Mouse (Mus musculus) ovary, postnatal 36 days (tissue): ENCODE measurements around the gene Kif5c.
A peak's percentile ranks its signal among the peaks of the same experiment; 100 is the strongest.

Source experiments
- DNase-seq: peaks from one replicate; pipeline ENCODE4 v3.0.0; 2022; ENCODE audit warnings: low spot score, mixed read lengths

The Kif5c gene

DNA sequence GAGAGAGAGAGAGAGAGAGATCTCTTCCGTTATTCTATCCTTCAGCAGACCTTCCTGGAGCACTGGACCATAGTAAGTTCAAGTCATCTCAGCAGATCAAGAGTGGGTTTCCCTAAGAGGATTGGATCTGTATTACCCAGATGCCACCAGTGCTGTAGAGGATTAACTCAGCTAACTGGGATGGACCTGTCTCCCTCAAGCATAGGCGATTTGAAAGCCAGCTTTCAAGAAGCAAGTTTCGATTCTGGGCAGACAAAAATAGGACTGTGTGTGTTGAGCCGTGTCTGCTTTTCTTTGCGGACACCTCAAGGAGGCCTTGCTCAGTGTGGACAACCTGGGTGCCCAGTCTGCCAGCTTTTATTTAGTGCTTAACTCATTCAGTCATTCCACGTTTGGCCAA is 170.0 kb downstream of the Kif5c start:
- no peak for DNase-seq

DNA sequence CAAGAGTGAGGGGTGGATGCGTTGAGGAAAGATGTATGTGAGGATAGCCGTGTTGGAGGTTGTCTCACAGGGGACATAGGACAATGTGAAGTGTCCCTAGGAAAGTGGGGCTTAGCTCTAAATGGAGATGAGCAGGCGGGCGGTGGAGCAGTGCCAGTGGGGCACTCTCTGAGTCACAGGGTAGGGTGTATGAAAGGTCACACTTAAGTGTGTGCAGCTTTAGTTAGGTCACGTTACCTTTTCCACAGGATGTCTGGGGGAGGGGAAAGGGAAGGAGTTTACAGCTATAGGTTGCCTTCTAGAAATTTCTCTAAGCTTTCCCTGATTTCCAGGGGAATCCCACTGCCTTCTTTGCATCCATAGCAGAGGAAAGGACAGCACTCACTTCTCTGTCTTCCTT is 170.4 kb downstream of the Kif5c start:
- no peak for DNase-seq

DNA sequence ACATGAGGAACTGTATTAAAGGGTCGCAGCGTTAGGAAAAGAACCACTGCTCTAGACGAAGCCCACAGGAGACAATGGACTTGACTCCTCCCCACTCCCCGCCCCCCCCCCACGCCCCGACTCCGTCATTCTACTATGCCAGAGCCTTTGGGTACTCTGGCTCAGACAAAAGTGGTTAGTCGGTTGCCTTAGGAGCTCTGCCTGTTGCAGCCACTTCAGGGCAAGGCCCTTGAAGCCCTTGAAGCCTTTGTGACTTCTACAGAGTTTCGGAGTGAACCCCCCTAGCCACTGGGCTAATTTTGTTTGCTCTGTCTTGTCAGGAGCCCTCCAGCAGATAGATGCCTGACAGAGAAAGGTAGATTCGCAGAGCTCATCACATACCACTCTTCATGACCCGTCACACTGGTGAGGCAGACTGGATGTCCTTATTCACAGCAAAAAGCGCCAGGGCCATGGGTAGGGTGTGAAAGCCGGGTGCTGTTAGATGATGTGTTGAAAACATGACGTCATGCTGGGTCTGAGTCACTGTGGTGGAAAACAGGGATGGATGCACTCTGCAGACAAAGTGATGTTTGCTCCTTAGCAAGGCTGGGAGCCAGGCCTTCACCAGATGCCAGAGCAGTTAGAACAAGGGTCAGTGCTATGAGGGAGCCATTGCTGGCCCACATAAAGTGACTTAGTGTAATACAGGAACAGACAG is 178.5 kb downstream of the Kif5c start:
- DNase-seq: no peak

DNA sequence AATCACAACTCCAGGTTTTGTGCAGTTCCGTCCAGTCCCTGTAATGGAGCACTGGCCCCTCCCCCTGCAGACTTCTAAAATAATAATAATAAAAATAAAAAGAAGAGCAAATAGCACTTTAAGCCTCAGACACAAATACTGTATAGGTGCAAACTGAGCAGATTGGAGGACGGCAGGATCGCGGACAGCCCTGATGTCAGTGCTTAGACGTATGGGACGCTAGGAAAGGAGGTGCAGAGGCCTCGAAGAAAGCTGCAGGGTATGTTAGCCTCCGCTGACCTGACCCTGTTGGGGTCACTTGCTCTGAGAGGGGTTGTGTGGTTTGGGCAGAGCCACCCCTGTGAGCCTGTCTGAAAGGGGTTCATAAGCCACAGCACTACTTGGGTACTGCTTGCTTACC is 185.3 kb downstream of the Kif5c start:
- no peak for DNase-seq

DNA sequence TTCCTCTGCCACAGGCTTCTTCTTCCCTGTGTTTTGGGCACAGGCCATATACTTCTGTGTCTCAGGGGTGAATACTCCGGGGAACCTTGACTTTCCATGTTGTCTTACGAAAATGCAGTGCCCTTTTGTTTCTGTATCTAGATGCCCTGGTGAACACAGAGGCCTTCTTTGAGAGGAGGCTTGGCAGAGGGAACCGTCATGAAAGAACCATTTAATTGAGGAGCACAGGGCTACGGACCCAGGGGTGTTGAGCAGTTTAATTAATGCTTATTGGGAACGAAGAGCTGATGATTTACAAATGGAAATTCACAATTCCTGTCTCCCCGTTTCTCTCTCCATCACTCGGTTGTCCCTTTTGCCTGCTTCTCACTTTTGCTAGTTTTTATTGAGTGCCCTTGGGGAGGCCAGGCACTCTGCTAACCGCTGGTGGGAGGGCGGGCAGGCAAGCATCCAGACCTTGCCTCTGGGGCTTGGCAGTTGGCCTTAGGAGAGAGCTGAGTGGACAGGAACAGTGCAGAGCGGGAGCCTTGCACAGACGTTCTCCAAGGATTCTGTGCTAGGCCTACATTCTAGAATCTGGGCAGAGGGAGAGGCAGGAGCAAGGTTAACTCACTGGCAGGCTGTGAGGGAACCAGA is 186.8 kb downstream of the Kif5c start:
- DNase-seq: peak; percentile 61

DNA sequence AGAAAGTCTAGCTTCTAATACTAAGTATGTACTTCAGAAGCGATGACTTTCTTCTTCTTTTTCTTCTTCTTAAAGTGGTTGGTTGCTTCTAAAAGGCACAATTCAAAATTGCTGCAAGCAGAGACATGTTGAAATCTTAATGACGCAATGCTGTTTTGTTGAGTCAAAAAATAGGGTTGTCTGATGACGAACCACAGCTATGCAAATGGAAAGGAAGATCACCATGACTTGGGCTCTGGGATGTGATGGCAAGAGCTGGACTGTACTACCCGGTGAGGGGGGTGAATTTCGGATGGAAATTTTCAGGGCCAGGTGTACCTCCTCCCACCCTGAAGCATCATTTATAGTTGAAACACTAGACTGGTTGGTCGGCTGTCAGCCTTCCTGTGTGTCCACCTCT is 190.4 kb downstream of the Kif5c start:
- no peak for DNase-seq

DNA sequence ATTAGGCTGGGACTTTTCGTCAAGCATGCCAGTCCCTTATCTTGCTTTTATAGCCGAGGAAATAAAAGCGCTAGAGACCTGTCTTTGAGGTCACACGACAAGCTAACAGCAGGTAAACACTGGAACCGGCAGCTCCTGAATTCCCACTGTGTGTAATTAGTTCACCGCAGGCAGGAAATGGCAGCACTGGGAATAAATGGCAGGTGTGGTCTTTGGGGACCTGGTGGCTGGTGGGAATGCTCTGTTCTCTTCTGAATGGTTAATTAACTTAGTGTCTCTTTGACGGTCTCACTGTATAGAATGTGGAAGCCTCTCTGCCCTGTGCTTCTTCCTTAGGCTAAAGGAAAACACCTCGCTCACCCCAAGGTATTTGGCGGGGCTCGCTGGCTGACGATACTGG is 192.3 kb downstream of the Kif5c start:
- no peak for DNase-seq

DNA sequence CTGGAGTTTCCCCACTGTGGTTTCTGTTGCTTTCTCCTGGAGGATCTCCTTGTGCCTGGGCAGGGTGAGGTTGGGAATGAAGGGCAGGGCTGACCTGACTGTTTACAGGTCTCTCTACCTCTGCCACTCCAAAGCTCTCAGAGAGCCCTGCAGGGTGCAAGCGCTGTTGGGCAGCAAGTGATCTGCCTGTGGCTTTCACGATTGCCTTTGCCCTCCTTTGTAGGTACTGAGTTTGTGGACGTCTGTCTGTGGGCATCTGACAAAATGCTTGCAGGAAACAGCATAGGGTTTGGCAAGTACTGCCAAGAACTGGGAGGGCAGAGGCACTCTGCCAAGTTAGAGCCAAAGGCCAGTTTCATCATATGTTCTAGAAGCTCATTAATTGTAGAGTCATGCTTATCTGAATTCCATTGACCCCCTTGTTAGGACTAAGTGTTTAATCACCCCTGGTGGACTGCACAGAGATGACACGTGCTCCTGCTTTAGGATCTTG is 192.8 kb downstream of the Kif5c start:
- DNase-seq: peak; percentile 54

DNA sequence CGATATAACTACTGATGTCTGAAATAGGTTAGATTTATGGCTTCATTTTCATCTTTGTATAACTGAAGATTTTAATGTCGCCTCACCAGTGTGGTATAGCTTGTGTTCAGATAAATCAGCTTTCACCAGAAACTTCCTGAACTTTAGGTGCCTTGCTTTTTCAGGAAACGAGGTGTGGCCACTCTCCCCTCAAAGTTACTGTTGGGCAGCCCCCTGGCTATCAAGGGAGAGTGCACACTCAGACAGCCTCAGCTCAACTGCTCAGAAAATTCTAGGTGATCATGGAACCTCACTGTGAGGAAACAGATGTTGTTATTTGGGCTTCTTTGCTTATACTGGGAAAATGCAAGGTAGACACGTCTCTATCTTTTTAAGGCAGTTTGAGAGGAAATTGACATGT is 194.1 kb downstream of the Kif5c start:
- no peak for DNase-seq

DNA sequence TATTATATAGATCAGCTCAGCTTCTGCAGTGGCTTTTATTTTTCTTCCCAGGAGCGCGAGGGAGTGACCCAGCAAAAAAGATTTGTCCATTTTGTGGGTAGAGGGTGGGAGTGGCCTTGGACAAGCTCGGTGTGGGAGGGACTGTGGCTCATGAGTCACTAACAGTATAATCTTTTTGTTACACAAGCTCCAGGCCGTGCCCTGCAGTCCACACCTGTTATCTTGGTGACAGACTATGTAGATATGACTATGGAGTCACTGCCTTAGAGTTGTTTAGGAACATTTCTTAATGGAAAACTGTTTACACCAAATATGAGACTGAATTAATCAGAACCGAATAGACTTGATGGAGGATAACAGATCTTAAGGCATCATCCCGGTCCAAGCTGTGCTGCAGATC is 194.9 kb downstream of the Kif5c start:
- DNase-seq: no peak

DNA sequence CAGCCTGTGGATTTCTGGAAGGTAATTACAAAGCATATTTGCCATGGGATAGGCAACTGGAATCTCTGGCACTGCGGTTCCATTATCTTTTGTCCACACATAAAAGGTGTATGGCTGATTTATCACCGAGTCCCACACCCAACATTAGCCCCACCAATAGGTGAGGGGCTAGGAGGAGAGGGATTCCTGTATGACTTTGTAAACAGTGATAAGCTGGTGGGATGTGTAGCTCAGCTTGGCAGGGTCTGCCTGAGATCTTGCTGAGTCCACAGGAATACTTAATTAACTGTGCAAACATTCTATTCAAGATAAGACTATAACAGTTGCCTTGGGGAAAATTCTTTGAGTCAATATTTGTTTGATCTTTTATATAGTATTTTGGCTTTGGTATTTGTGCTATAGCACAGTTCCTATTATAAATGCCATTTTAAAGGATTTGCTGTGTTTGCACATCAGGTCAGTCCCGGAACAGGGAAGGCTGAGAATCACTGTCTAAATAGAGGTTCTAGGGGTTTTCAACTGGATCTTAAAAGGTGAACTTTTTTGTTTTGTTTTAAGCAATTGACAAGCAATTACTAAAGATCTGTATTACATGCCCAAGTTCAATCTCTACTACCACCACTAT is 196.7 kb downstream of the Kif5c start:
- no peak for DNase-seq

DNA sequence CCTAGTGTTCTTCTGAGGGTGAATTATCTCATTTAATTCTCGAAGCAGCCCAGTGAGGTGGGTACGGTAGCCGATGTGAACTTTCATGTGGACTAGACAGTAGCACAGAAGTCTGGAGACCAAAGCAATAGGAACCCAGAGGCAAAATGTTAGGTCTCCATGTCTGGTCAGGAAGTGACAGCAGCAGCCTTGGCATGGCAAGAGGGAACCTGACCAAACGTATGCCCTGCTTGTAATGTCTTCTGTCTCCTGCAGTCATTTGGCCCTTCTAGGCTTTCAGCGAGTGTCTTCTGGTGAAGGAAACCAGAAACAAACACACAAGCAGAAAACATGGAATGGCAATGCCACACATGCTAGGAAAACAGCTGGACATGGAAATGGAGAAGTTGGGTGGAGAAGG is 197.5 kb downstream of the Kif5c start:
- no peak for DNase-seq

DNA sequence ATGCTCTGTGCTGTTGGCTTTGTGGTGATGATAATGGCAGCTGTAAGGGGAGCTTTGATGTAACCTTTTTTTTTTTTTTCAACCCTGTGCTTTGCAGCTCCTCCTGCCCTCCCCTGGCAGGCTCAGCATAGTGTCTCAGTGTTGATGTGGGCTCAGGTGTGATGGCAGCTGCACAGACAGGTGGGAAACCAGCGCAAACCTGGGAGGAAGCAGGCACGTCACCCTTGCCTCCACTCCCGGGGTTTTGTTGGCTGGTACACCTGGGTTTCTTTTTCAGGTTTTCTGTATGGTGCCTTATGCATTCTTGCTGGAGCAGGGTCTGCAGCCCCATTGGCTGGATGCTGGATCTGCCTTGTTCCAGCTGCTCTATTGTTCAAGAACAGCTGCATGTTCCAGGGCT is 198.1 kb downstream of the Kif5c start:
- DNase-seq: no peak

DNA sequence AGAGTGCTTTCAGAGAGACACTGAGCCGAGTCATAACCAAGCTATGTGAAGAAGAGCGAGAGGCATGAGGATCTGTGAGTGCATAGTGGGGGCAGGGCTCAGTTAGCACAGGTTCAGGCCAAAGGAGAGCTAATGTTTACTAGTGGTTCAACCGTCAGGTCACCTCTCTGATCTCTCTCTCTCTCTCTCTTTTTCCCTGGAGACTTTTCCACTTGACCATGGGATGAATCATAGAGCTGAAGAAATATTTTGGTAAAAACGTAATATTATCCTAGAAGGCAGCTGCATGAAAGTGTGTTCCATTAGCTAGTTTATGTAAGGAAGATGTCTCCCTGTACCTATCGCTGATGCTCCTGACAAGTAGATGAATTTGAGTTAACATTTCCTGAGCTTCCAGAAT is 199.0 kb downstream of the Kif5c start:
- DNase-seq: no peak

DNA sequence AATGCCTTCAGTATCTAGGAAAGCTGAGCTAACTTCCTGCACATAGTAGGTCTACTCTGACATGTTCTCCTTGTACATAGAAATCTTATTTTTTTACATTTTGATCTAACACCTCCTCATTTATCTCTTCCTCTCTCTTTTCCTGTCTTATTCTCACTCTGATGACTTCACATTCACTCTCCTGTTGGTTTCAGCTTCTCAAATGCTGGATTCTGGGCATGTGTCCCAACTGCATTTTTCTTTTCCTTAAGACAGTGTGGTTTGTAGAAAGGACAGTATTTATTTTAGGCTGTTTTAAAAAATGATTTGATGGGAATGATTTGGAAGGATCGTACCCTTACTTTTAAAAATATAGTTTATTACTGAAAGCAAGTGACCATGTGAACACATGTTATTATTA is 203.2 kb downstream of the Kif5c start:
- no peak for DNase-seq
